Mouse (Mus musculus) liver, embryonic 12.5 days (tissue): Measurements from ENCODE around the gene Hnf1a. TPM values are rescaled to one million over a fixed set of nuclear protein-coding genes. Genes with fewer than 3 reads are reported as not detected.
A peak's percentile ranks its signal among the peaks of the same experiment; 100 is the strongest.

Experiments used
- ATAC-seq: fragments of 200-750 bp; cut with Nextera tagmentation; 2 replicates; pipeline ENCODE4 v1.8.0; 2017; ENCODE audit warnings: moderate number of reproducible peaks, mild to moderate bottlenecking, moderate library complexity
- H3K27ac ChIP-seq: fragments of 300-500 bp; sonication (generic); 2 replicates; pipeline ENCODE4 v1.5.1; 2016; ENCODE audit warnings: mild to moderate bottlenecking
- H3K27me3 ChIP-seq: fragments of 300-500 bp; sonication (generic); replicated peaks from 2 replicates; pipeline ENCODE4 v1.6.1; 2016; ENCODE audit warnings: mild to moderate bottlenecking, moderate library complexity
- H3K36me3 ChIP-seq: fragments of 300-500 bp; sonication (generic); 2 replicates; pipeline ENCODE4 v1.6.1; 2016; ENCODE audit warnings: mild to moderate bottlenecking, moderate library complexity
- H3K4me1 ChIP-seq: fragments of 300-500 bp; sonication (generic); 2 replicates; pipeline ENCODE4 v1.6.1; 2016
- H3K4me2 ChIP-seq: fragments of 300-500 bp; sonication (generic); 2 replicates; pipeline ENCODE4 v1.6.1; 2016; ENCODE audit warnings: mild to moderate bottlenecking, moderate library complexity
- H3K4me3 ChIP-seq: fragments of 300-500 bp; sonication (generic); 2 replicates; pipeline ENCODE4 v1.5.1; 2016; ENCODE audit warnings: mild to moderate bottlenecking, moderate library complexity
- H3K9ac ChIP-seq: fragments of 300-500 bp; sonication (generic); 2 replicates; pipeline ENCODE4 v1.6.1; 2016; ENCODE audit warnings: mild to moderate bottlenecking, moderate library complexity
- H3K9me3 ChIP-seq: fragments of 300-500 bp; sonication (generic); replicated peaks from 2 replicates; pipeline ENCODE4 v1.6.1; 2016; ENCODE audit warnings: mild to moderate bottlenecking, moderate library complexity
- whole genome bisulfite sequencing: fragments of 180-500 bp; shearing (Covaris S2); methylation state at CpG from one replicate; pipeline ENCODE4 v1.1.7; 2016; ENCODE audit not compliant: insufficient replicate concordance; 5-methylcytosine and 5-hydroxymethylcytosine counted together
- polyA plus RNA-seq: library from polyadenylated mRNA; unstranded; fragments of >200 nt; fragmentation: Nextera tagmentation; extraction: Ambion mirVana; gene quantifications from 2 replicates; pipeline ENCODE4 v1.2.1, GENCODE M21; 2016

Hnf1a gene
- polyA plus RNA-seq, 1 experiment from 2014 or later, result 3.8 TPM

GRCm38 (mm10) chr5:114961590-114962360, 9.1 kb downstream of the Hnf1a start:
- ATAC-seq, result no peak
- no peak overlapping the region for H3K27ac ChIP-seq

GRCm38 (mm10) chr5:114958069-114958468, 12.8 kb downstream of the Hnf1a start:
- Histone ChIP-seq H3K27me3 (0 out of 2 replicates have a peak, but pooled peaks cover 11% of the 10 kb centered on the region), H3K36me3 (no peaks in the 10 kb centered on the region; the same call in 1 of the 2 replicates), H3K4me3 (no peak overlapping the region), H3K4me1 (no peaks in the 10 kb centered on the region), H3K9me3 (no peaks in the 10 kb centered on the region), H3K27ac (no peak overlapping the region), H3K9ac (no peak overlapping the region), H3K4me2 (no peak overlapping the region)
- no peak for ATAC-seq
- 68% methylated on average over 5 of the region's 5 CpGs for WGBS

More at GRCm38 (mm10) chr5:114961590-114962360, 9.1 kb downstream of the Hnf1a start:
- no peaks in the 10 kb centered on the region; the same call in 1 of the 2 replicates for H3K36me3 ChIP-seq
- H3K4me2 ChIP-seq, result no peak overlapping the region
- H3K4me3 ChIP-seq, result no peak overlapping the region
- H3K4me1 ChIP-seq, result peaks cover 31% of the 10 kb centered on the region
- H3K9ac ChIP-seq, result no peak overlapping the region
- WGBS, result 48% methylated on average over 4 of the region's 4 CpGs
- peaks cover 8% of the 10 kb centered on the region; the same call in 1 of the 2 replicates for H3K27me3 ChIP-seq
- no peaks in the 10 kb centered on the region for H3K9me3 ChIP-seq

- WGBS, result 73% methylated on average over 14 of the region's 14 CpGs
- ATAC-seq, result no peak
These were observed 17.6 kb downstream of the Hnf1a start for GRCm38 (mm10) chr5:114953326-114953725.

GRCm38 (mm10) chr5:114951279-114951880, 19.5 kb downstream of the Hnf1a start:
- no peak overlapping the region for H3K4me3 ChIP-seq
- H3K4me1 ChIP-seq, result peaks cover 17% of the 10 kb centered on the region; the same call in 1 of the 2 replicates
- H3K4me2 ChIP-seq, result no peak overlapping the region
- peak; percentile 20; the same call in 1 of the 2 replicates for ATAC-seq
- peaks cover 44% of the 10 kb centered on the region for H3K36me3 ChIP-seq
- 72% methylated on average over 21 of the region's 21 CpGs for WGBS
- peaks cover 8% of the 10 kb centered on the region; the same call in 1 of the 2 replicates for H3K27me3 ChIP-seq
- no peak overlapping the region; the same call in 1 of the 2 replicates for H3K27ac ChIP-seq
- H3K9ac ChIP-seq, result no peak overlapping the region
- no peaks in the 10 kb centered on the region for H3K9me3 ChIP-seq

More at GRCm38 (mm10) chr5:114953326-114953725, 17.6 kb downstream of the Hnf1a start:
- H3K4me3 ChIP-seq, result no peak overlapping the region
- no peak overlapping the region for H3K9ac ChIP-seq
- peaks cover 24% of the 10 kb centered on the region for H3K36me3 ChIP-seq
- no peak overlapping the region for H3K27ac ChIP-seq
- no peaks in the 10 kb centered on the region for H3K9me3 ChIP-seq
- H3K4me2 ChIP-seq, result no peak overlapping the region
- H3K4me1 ChIP-seq, result peaks cover 17% of the 10 kb centered on the region; the same call in 1 of the 2 replicates
- peaks cover 8% of the 10 kb centered on the region; the same call in 1 of the 2 replicates for H3K27me3 ChIP-seq

GRCm38 (mm10) chr5:114950669-114951068, 20.2 kb downstream of the Hnf1a start:
- peaks cover 8% of the 10 kb centered on the region; the same call in 1 of the 2 replicates for H3K27me3 ChIP-seq
- peaks cover 17% of the 10 kb centered on the region; the same call in 1 of the 2 replicates for H3K4me1 ChIP-seq
- H3K36me3 ChIP-seq, result peaks cover 51% of the 10 kb centered on the region
- no peak overlapping the region for H3K9ac ChIP-seq
- no peak overlapping the region for H3K4me2 ChIP-seq
- ATAC-seq, result no peak
- no peaks in the 10 kb centered on the region for H3K9me3 ChIP-seq
- H3K27ac ChIP-seq, result no peak overlapping the region
- 67% methylated on average over 12 of the region's 12 CpGs for WGBS
- no peak overlapping the region for H3K4me3 ChIP-seq

- H3K27me3 ChIP-seq, result peaks cover 8% of the 10 kb centered on the region; the same call in 1 of the 2 replicates
- no peaks in the 10 kb centered on the region for H3K9me3 ChIP-seq
- H3K4me3 ChIP-seq, result no peak overlapping the region
- peaks cover 57% of the 10 kb centered on the region for H3K36me3 ChIP-seq
- no peak overlapping the region for H3K4me2 ChIP-seq
- no peak overlapping the region for H3K9ac ChIP-seq
- ATAC-seq, result no peak
- H3K27ac ChIP-seq, result no peak overlapping the region
- peaks cover 17% of the 10 kb centered on the region; the same call in 1 of the 2 replicates for H3K4me1 ChIP-seq
- 80% methylated on average over 9 of the region's 9 CpGs for WGBS
These were observed 21.1 kb downstream of the Hnf1a start for GRCm38 (mm10) chr5:114949812-114950211.

GRCm38 (mm10) chr5:114949316-114949715, 21.6 kb downstream of the Hnf1a start:
- no peak overlapping the region for H3K27ac ChIP-seq
- H3K4me3 ChIP-seq, result no peak overlapping the region
- H3K4me1 ChIP-seq, result peaks cover 17% of the 10 kb centered on the region; the same call in 1 of the 2 replicates
- peaks cover 57% of the 10 kb centered on the region for H3K36me3 ChIP-seq
- WGBS, result 61% methylated on average over 5 of the region's 5 CpGs
- no peak for ATAC-seq
- no peak overlapping the region for H3K4me2 ChIP-seq
- no peaks in the 10 kb centered on the region for H3K9me3 ChIP-seq
- H3K27me3 ChIP-seq, result peaks cover 8% of the 10 kb centered on the region; the same call in 1 of the 2 replicates
- no peak overlapping the region for H3K9ac ChIP-seq

- WGBS, result 65% methylated on average over 6 of the region's 6 CpGs
- Histone ChIP-seq H3K27me3 (peaks cover 8% of the 10 kb centered on the region; the same call in 1 of the 2 replicates), H3K27ac (no peak overlapping the region), H3K4me3 (no peak overlapping the region), H3K4me2 (no peak overlapping the region), H3K9me3 (no peaks in the 10 kb centered on the region), H3K4me1 (peaks cover 17% of the 10 kb centered on the region; the same call in 1 of the 2 replicates), H3K36me3 (peaks cover 58% of the 10 kb centered on the region), H3K9ac (no peak overlapping the region)
- no peak for ATAC-seq
These were observed 22.0 kb downstream of the Hnf1a start for GRCm38 (mm10) chr5:114948891-114949290.

- peaks cover 53% of the 10 kb centered on the region for H3K36me3 ChIP-seq
- no peak overlapping the region for H3K27ac ChIP-seq
- no peak overlapping the region for H3K4me3 ChIP-seq
- WGBS, result 82% methylated on average over 10 of the region's 10 CpGs
- no peak for ATAC-seq
- no peaks in the 10 kb centered on the region for H3K27me3 ChIP-seq
- H3K4me1 ChIP-seq, result peaks cover 13% of the 10 kb centered on the region
- no peak overlapping the region for H3K9ac ChIP-seq
- no peaks in the 10 kb centered on the region for H3K9me3 ChIP-seq
- no peak overlapping the region for H3K4me2 ChIP-seq
These were observed 25.8 kb downstream of the Hnf1a start for GRCm38 (mm10) chr5:114945072-114945471.

GRCm38 (mm10) chr5:114942766-114943130, 28.1 kb downstream of the Hnf1a start:
- no peak for ATAC-seq
- Histone ChIP-seq H3K9me3 (no peaks in the 10 kb centered on the region), H3K36me3 (peaks cover 30% of the 10 kb centered on the region), H3K4me3 (peak overlapping the region; percentile 81), H3K9ac (peak overlapping the region; percentile 88), H3K27ac (peak overlapping the region; percentile 84), H3K4me2 (peak overlapping the region; percentile 78), H3K27me3 (no peaks in the 10 kb centered on the region), H3K4me1 (peaks cover 13% of the 10 kb centered on the region)
- 41% methylated on average over 4 of the region's 4 CpGs for WGBS

GRCm38 (mm10) chr5:114942074-114942765, 28.7 kb downstream of the Hnf1a start, which contains the start of gene 2210016L21Rik:
2210016L21Rik (plus strand) TSS chr5:114942158.
- 2% methylated on average over 39 of the region's 39 CpGs for WGBS
- peak within 1 kb of the TSS; percentile 84 for H3K27ac ChIP-seq
- ATAC-seq, result peak; percentile 93

More at GRCm38 (mm10) chr5:114942074-114942765, 28.7 kb downstream of the Hnf1a start, which contains the start of gene 2210016L21Rik:
- Histone ChIP-seq H3K4me3 (peak within 1 kb of the TSS; percentile 81), H3K9ac (peak within 1 kb of the TSS; percentile 88), H3K27me3 (no peaks in the 10 kb centered on the region), H3K36me3 (peaks cover 25% of the 10 kb centered on the region), H3K9me3 (no peaks in the 10 kb centered on the region), H3K4me1 (peaks cover 13% of the 10 kb centered on the region), H3K4me2 (peak within 1 kb of the TSS; percentile 78)
